Mouse (Mus musculus) ES-Bruce4 (cell line): Measurements from ENCODE around the gene Gm48552.

Experiments
- CTCF ChIP-seq: IDR thresholded peaks from one replicate; pipeline ENCODE4 v1.8.1; 2011; ENCODE audit warnings: low read depth, low read length
- EP300 ChIP-seq: IDR thresholded peaks from 2 replicates; pipeline ENCODE4 v1.6.1; 2011; ENCODE audit warnings: low read depth, low read length; ENCODE audit not compliant: insufficient read depth
- POLR2A ChIP-seq: IDR thresholded peaks from one replicate; pipeline ENCODE4 v1.8.1; 2011; ENCODE audit warnings: low read length; ENCODE audit not compliant: insufficient read depth

DNA sequence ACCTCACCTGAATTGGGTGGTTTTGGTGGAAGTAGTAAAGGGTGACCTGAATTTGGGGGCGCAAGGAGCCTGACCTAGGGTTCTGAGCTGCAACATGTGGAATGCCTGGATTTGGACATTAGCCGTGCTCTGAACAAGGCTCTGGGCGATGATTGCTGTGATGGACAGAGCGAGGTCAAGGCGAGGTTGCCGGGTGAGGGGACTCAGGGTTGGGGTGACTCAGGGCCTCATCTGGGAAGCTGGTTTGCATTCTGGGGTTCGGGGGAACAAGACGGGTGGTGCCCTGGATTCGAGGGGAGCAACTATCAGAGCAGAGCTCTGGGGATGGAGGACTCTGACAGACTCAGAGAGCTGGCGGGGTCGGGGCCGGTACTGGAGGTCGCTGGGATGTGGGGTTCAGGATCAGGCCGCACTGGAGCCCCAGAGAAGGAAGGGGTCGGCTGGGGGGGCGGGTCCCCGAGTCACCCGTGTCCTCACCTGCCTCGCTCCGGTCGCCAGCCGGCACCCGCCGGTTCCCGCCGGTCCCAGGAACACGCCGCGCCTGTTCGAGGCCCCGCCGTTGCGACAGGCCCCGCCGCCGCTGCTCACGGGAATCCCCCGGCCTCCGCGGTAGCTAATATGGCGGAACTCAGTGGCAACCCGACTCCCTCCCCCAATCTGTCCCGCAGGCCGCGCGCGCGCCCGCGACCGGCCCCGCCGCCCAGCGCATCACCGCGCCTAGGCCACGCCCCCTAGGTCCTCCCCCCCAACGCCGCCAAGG is 10.8 kb upstream of the Gm48552 start, which contains the start of gene Fzr1:
- TF ChIP-seq CTCF (no peak), EP300 (no peak), POLR2A (no peak)
